Mouse (Mus musculus) T-helper 2 cell (primary cell): ENCODE measurements at regions not wholly inside any gene's neighbourhood (a gene's known extent, or its start where the extent isn't known, plus 50 kb on each side); places are given as distances from the start of the nearest gene placed in this dataset.

Experiments
- in situ Hi-C: fragments of 300-600 bp; cut with MboI, MseI; formaldehyde crosslinking; loops from one replicate; pipeline ENCODE4 v1.15.1; 2025; ENCODE audit warnings: high pct_unique_total_duplicates

GRCm38 (mm10) chr8:127753793-127754565 is 604.4 kb upstream of the Nrp1 start:
- in situ Hi-C loops: no loop called here

GRCm38 (mm10) chr8:127757396-127757795 is 601.0 kb upstream of the Nrp1 start:
- in situ Hi-C loops: no loop called here

GRCm38 (mm10) chr8:127759906-127760305 is 598.5 kb upstream of the Nrp1 start:
- in situ Hi-C loops: no loop called here

GRCm38 (mm10) chr8:127765199-127765598 is 593.2 kb upstream of the Nrp1 start:
- in situ Hi-C loops: no loop called here

GRCm38 (mm10) chr8:127768311-127768710 is 590.1 kb upstream of the Nrp1 start:
- in situ Hi-C loops: no loop called here

- in situ Hi-C loops: no loop called here
These were observed 588.8 kb upstream of the Nrp1 start for GRCm38 (mm10) chr8:127769651-127770050.

GRCm38 (mm10) chr8:127771781-127772180 is 586.6 kb upstream of the Nrp1 start:
- in situ Hi-C loops: no loop called here

GRCm38 (mm10) chr8:127772415-127772814 is 586.0 kb upstream of the Nrp1 start:
- in situ Hi-C loops: no loop called here

GRCm38 (mm10) chr8:127772917-127773316 is 585.5 kb upstream of the Nrp1 start:
- in situ Hi-C loops: no loop called here

GRCm38 (mm10) chr8:127774642-127775041 is 583.8 kb upstream of the Nrp1 start:
- in situ Hi-C loops: no loop called here

- in situ Hi-C loops: no loop called here
These were observed 583.2 kb upstream of the Nrp1 start for GRCm38 (mm10) chr8:127775160-127775559.

- in situ Hi-C loops: no loop called here
These were observed 582.7 kb upstream of the Nrp1 start for GRCm38 (mm10) chr8:127775747-127776146.

- in situ Hi-C loops: no loop called here
These were observed 579.9 kb upstream of the Nrp1 start for GRCm38 (mm10) chr8:127778352-127779020.

GRCm38 (mm10) chr8:127779021-127779689 is 579.2 kb upstream of the Nrp1 start:
- in situ Hi-C loops: no loop called here

- in situ Hi-C loops: no loop called here
These were observed 577.8 kb upstream of the Nrp1 start for GRCm38 (mm10) chr8:127780596-127780995.

- in situ Hi-C loops: no loop called here
These were observed 577.4 kb upstream of the Nrp1 start for GRCm38 (mm10) chr8:127781011-127781410.

- in situ Hi-C loops: no loop called here
These were observed 565.8 kb upstream of the Nrp1 start for GRCm38 (mm10) chr8:127792611-127793010.

- in situ Hi-C loops: no loop called here
These were observed 558.4 kb upstream of the Nrp1 start for GRCm38 (mm10) chr8:127799849-127800471.

GRCm38 (mm10) chr8:127802136-127802535 is 556.3 kb upstream of the Nrp1 start:
- in situ Hi-C loops: no loop called here

GRCm38 (mm10) chr8:127802661-127803333 is 555.6 kb upstream of the Nrp1 start:
- in situ Hi-C loops: no loop called here
